Mouse (Mus musculus) ES-E14 (cell line): ENCODE data around the gene Angpt4. TPM values are rescaled to one million over a fixed set of nuclear protein-coding genes. Genes with fewer than 3 reads are reported as not detected.

Experiments
- DNase-seq: peaks from one replicate; pipeline ENCODE4 v3.0.0-alpha.2; 2013; ENCODE audit warnings: low read depth, low spot score
- H3K27ac ChIP-seq: 2 replicates; pipeline ENCODE4 v1.5.1; 2012; ENCODE audit warnings: low read depth, mild to moderate bottlenecking, low read length, moderate library complexity, mixed read lengths; ENCODE audit not compliant: poor library complexity, insufficient read depth, severe bottlenecking
- H3K36me3 ChIP-seq: 2 replicates; pipeline ENCODE4 v1.6.1; 2012; ENCODE audit warnings: mild to moderate bottlenecking, low read length, moderate library complexity, mixed read lengths; ENCODE audit not compliant: control insufficient read depth, poor library complexity, insufficient read depth, severe bottlenecking
- H3K4me1 ChIP-seq, 2 experiments: fragments of 150-350 bp in 1 of 2; sonication (generic) in 1 of 2; 2 replicates each; pipeline ENCODE4 v1.6.1; 2012; ENCODE audit warnings: low read length in 2 of 2, mild to moderate bottlenecking in 1 of 2, mixed read lengths in 1 of 2; ENCODE audit not compliant: control insufficient read depth in 2 of 2, insufficient read depth in 2 of 2, poor library complexity in 1 of 2
- H3K4me3 ChIP-seq, 2 experiments: fragments of 150-350 bp in 1 of 2; sonication (generic) in 1 of 2; 2 replicates each; pipeline ENCODE4 v1.5.1; 2012; ENCODE audit warnings: low read length in 2 of 2, low read depth in 1 of 2, mild to moderate bottlenecking in 1 of 2, mixed read lengths in 1 of 2; ENCODE audit not compliant: insufficient read depth in 1 of 2, poor library complexity in 1 of 2, severe bottlenecking in 1 of 2
- H3K9ac ChIP-seq: 2 replicates; pipeline ENCODE4 v1.6.1; 2012; ENCODE audit warnings: low read depth, mild to moderate bottlenecking, low read length, mixed read lengths; ENCODE audit not compliant: poor library complexity, insufficient read depth, severe bottlenecking
- H3K9me3 ChIP-seq: fragments of 150-350 bp; sonication (generic); 2 replicates; pipeline ENCODE4 v1.6.1; 2012; ENCODE audit warnings: low read depth, mild to moderate bottlenecking, low read length; ENCODE audit not compliant: control insufficient read depth, insufficient read depth
- CHD2 ChIP-seq: IDR thresholded peaks from 2 replicates; pipeline ENCODE4 v1.6.1; 2014; ENCODE audit warnings: mild to moderate bottlenecking, low read depth, low read length, inconsistent platforms
- HCFC1 ChIP-seq: IDR thresholded peaks from 2 replicates; pipeline ENCODE4 v1.6.1; 2012; ENCODE audit warnings: low read length, inconsistent platforms, borderline replicate concordance; ENCODE audit not compliant: insufficient read depth
- MAFK ChIP-seq: IDR thresholded peaks from 2 replicates; pipeline ENCODE4 v1.6.1; 2014; ENCODE audit warnings: mild to moderate bottlenecking, low read depth, low read length, inconsistent platforms; ENCODE audit not compliant: insufficient read depth
- ZC3H11A ChIP-seq: IDR thresholded peaks from 2 replicates; pipeline ENCODE4 v1.6.1; 2012; ENCODE audit warnings: low read depth, mild to moderate bottlenecking, inconsistent platforms, low read length, borderline replicate concordance
- ZNF384 ChIP-seq: IDR thresholded peaks from 2 replicates; pipeline ENCODE4 v1.6.1; 2012; ENCODE audit warnings: low read depth, low read length, inconsistent platforms
- in situ Hi-C, 2 experiments: fragments of 600-800 bp; cut with MboI; formaldehyde crosslinking; loops; one replicate each; pipeline ENCODE4 v1.15.1; 2025; ENCODE audit warnings: low sequenced_read_pairs in 2 of 2, inconsistent platforms in 1 of 2; ENCODE audit not compliant: unreplicated experiment in 2 of 2
- total RNA-seq: library from RNA; depleted of rRNA; stranded (reverse); fragments of 300-350 nt; gene quantifications from 2 replicates; pipeline ENCODE4 v1.2.3, GENCODE M21; 2012

The Angpt4 gene
- total RNA-seq, 1 experiment: 0.98 TPM

GRCm38 (mm10) chr2:151973595-151974562, 62.9 kb downstream of the Angpt4 start:
- Histone ChIP-seq H3K36me3 (peaks cover 14% of the 10 kb centered on the region), H3K27ac (no peak overlapping the region), H3K4me1 (peaks cover 12 to 38% of the 10 kb centered on the region in 2 experiments; a peak in 3 of 4 replicates), H3K9me3 (no peaks in the 10 kb centered on the region), H3K9ac (peak overlapping the region; percentile 33), H3K4me3 (peak overlapping the region; percentile 38 to 64)
- in situ Hi-C loops: no loop called here
- TF ChIP-seq MAFK (no peak), CHD2 (no peak), ZC3H11A (no peak), HCFC1 (no peak), ZNF384 (no peak)
- no peak for DNase-seq

- Histone ChIP-seq H3K27ac (no peak overlapping the region), H3K36me3 (no peaks in the 10 kb centered on the region; the same call in 1 of the 2 replicates), H3K4me3 (no peak overlapping the region), H3K4me1 (peaks cover 12 to 30% of the 10 kb centered on the region in 2 experiments; a peak in 2 of 4 replicates), H3K9me3 (no peaks in the 10 kb centered on the region), H3K9ac (no peak overlapping the region)
- in situ Hi-C loops: no loop called here
- DNase-seq: no peak
- no peak for TF ChIP-seq ZNF384
- TF ChIP-seq ZC3H11A: no peak
- TF ChIP-seq CHD2: no peak
- TF ChIP-seq MAFK: no peak
Measured at GRCm38 (mm10) chr2:151975295-151975694, 64.3 kb downstream of the Angpt4 start.

DNA sequence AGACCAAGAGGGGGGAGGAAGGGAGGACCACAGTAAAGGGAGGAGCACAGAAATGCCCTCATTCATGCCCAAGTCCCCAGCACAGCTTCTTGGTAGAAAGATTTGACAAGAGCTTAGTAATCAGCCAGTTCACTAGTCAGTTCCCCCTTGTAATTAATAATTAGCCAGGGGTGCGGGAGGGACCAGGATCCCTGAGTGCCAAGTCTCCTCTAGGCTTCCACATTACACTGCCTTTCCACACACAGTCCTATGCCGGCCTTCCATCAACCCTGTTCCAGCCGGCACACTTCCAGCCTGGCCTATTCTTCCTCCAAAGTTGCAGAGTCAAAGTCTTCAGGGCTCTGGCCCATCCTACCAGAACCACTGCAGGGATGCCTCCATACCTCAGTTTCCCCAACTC, 65.1 kb downstream of the Angpt4 start:
- Histone ChIP-seq H3K9me3 (no peaks in the 10 kb centered on the region), H3K4me3 (no peak overlapping the region), H3K9ac (no peak overlapping the region), H3K36me3 (no peaks in the 10 kb centered on the region; the same call in 1 of the 2 replicates), H3K4me1 (peaks cover 11 to 31% of the 10 kb centered on the region in 2 experiments; a peak in 2 of 4 replicates), H3K27ac (no peak overlapping the region)
- in situ Hi-C loops: no loop called here
- TF ChIP-seq HCFC1 (no peak), MAFK (no peak), CHD2 (no peak), ZC3H11A (no peak), ZNF384 (no peak)
- no peak for DNase-seq

DNA sequence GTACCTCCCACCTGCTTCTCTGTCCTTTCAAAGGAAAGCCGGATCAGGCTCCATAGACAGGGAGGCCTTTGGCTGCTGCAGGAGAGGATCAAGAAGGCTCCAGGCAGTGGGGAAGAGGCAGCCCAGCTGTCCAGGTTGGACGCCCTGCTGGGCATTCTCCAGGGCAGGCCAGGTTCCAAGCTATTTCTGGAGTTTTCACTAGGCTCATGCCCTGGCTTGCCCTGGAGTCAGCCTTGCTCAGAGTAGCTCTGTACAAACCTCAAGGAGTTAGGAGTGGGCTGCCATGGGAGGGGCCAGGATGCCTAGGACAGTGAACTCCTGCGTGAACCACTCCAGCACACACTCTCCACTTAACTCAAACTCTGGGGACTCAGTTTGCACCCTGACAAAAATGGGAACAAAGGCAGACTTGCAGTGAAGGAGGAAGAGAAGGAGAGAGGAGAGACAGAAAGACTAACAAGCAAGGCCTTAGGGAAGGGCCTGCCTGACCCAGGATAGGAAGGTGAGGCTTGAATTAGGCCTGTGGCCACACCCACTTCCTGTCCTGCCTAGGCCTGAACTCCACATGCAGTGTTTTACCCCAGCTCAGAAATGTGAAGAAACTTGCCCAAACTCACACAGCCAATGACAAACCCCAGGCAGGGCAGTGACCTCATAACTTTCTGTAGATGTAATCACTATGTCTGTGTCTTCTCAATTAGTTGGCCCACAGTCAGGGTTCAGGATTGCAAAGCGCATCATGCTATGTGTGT, 66.9 kb downstream of the Angpt4 start:
- H3K9ac ChIP-seq: peak overlapping the region; percentile 32; the same call in 1 of the 2 replicates
- no peaks in the 10 kb centered on the region for H3K9me3 ChIP-seq
- H3K27ac ChIP-seq: peak overlapping the region; percentile 24; the same call in 1 of the 2 replicates
- no peaks in the 10 kb centered on the region; the same call in 1 of the 2 replicates for H3K36me3 ChIP-seq
- no peak for DNase-seq
- peaks cover 8 to 21% of the 10 kb centered on the region in 2 experiments; a peak in 2 of 4 replicates for H3K4me1 ChIP-seq
- in situ Hi-C loops: no loop called here
- no peak overlapping the region for H3K4me3 ChIP-seq
- TF ChIP-seq ZC3H11A (no peak), ZNF384 (no peak), MAFK (no peak), CHD2 (no peak), HCFC1 (no peak)
